Mouse (Mus musculus): ENCODE measurements around the gene Slc25a25. TPM values are rescaled to one million over a fixed set of nuclear protein-coding genes. Genes with fewer than 3 reads are reported as not detected.
A peak's percentile ranks its signal among the peaks of the same experiment; 100 is the strongest.

Slc25a25 gene
- polyA plus RNA-seq, 1 experiment from 2014 or later: 17.8 TPM

DNA sequence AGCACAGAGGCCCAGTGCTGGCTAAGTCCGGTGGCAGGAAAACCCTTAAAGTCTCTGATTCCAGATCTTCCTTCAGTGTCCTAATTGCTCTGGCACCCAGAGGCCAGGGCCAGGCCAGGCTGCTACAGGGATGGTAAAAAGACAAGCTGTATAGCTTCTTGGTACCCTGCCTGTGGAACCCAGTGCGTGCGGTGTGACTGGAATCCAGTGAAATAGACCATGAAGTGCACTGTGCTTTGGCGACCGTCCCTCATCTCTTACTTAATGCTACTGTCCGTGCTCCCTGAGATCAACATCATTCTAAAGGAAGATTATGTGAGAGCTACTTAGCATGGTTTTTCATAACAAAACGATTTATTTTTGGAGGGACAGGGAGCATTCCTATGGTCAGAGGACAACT, 39.8 kb downstream of the Slc25a25 start:
- no peaks in the 10 kb centered on the region for H3K4me1 ChIP-seq (replicated peaks; ENCODE audit: control insufficient read depth, insufficient read depth, low read length)
- no peak overlapping the region for H3K27ac ChIP-seq (ENCODE audit: low read depth)
- no peak overlapping the region for H3K4me2 ChIP-seq (ENCODE audit: low read length)
- H3K4me3 ChIP-seq (ENCODE audit: low read depth, low read length): no peak overlapping the region
- no peak overlapping the region for H3K9ac ChIP-seq (ENCODE audit: low read length)
- H3K27me3 ChIP-seq (replicated peaks; ENCODE audit: control insufficient read depth, insufficient read depth, low read length): no peaks in the 10 kb centered on the region
- WGBS: 81% methylated on average over 7 of the region's 7 CpGs
- ATAC-seq (replicated peaks; ENCODE audit: low FRiP score, low TSS enrichment, low read depth) (no peak), DNase-seq (ENCODE audit: low spot score) (no peak)
- H3K9me3 ChIP-seq (ENCODE audit: control insufficient read depth, low read length): no peaks in the 10 kb centered on the region
- H3K36me3 ChIP-seq (ENCODE audit: control insufficient read depth, insufficient read depth, low read length): peaks cover 16% of the 10 kb centered on the region

DNA sequence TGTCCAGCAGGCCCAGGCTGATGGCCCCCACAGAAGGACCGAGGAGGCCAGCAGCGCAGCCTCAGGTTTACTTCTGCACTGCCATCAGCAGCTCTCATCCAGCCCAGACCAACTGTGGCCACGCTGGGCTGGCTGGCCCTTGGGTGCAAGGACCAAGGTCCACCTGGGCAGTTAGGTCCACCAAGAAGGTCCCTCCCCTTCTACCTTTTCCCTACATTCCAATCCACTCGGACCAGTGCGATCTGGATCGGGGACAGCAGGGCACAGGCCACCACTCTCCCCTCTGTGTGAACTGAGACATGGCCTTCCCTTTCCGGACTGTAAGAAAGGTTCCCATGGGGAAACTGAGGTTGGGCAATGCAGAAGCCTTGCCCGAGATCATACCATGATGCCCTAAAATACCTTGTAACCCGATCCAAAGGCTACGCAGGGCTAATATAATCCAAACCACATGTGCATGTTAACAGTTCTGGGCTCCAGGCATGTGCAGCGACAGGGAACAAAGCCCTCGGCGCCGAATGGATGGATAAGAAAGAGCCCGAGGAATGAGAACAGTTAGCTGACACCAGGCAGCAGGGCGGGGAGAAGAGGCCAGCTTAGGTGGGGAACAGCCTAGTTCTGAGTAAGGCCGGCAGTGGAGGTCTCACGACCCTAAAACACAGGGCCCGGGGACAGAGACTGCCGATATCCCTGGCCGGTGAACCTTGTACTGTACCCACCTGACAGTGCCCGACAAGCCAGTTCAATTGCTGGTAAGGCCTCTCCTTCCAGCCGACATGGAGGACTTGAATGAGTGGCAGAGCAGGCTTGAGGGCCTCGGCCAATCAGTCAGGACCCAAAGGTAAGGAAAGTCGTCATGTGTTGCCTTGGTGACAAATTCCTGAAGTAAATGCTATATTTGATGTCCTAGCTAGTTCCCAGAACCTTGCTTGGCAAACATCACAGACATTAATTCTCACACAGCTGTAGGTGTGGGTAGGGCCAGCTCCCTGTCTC, 42.5 kb downstream of the Slc25a25 start:
- Histone ChIP-seq H3K27me3 (replicated peaks; ENCODE audit: control insufficient read depth, insufficient read depth, low read length) (no peaks in the 10 kb centered on the region), H3K4me1 (replicated peaks; ENCODE audit: control insufficient read depth, insufficient read depth, low read length) (no peaks in the 10 kb centered on the region), H3K4me3 (ENCODE audit: low read depth, low read length) (no peak overlapping the region), H3K9me3 (ENCODE audit: control insufficient read depth, low read length) (no peaks in the 10 kb centered on the region), H3K27ac (ENCODE audit: low read depth) (no peak overlapping the region), H3K4me2 (ENCODE audit: low read length) (no peak overlapping the region), H3K9ac (ENCODE audit: low read length) (no peak overlapping the region), H3K36me3 (ENCODE audit: control insufficient read depth, insufficient read depth, low read length) (no peaks in the 10 kb centered on the region)
- ATAC-seq (replicated peaks; ENCODE audit: low FRiP score, low TSS enrichment, low read depth): no peak
- 66% methylated on average over 25 of the region's 25 CpGs for WGBS
- DNase-seq (ENCODE audit: low spot score): no peak

DNA sequence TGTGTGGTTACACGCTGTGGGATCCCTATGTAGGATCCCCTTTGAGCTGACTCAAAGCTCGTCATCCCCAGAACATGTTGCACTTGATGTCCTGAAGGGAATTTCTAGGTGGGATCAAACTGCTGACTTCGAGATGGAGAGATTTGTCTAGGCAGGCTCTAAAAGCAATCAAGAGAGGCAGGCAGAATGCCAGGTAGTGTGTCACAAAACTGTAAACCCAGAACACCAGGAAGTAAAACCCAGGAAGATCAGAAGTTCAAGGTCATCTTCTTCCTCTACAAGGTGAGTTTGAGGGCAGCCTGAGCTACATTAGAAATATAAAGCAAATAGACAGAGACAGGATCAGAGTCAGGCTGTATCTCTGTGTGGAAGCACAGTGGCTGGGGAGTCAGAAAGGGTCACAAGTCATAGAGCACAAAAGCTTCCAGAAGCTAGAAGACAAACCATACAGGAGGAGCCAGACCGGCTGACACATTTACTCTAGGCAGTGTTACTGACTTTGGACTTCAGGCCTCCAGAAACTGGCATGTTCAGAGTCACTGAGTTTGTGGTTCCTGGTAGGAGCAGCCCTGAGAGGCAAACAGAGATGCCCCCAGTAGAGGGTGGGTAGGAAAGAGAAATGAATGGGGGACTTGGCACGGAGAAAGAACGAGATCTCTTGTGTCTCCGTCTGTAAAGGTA, 44.0 kb downstream of the Slc25a25 start:
- H3K9me3 ChIP-seq (ENCODE audit: control insufficient read depth, low read length): no peaks in the 10 kb centered on the region
- no peak overlapping the region for H3K4me2 ChIP-seq (ENCODE audit: low read length)
- H3K27me3 ChIP-seq (replicated peaks; ENCODE audit: control insufficient read depth, insufficient read depth, low read length): no peaks in the 10 kb centered on the region
- H3K36me3 ChIP-seq (ENCODE audit: control insufficient read depth, insufficient read depth, low read length): peaks cover 9% of the 10 kb centered on the region; the same call in 1 of the 2 replicates
- H3K4me3 ChIP-seq (ENCODE audit: low read depth, low read length): no peak overlapping the region
- H3K4me1 ChIP-seq (replicated peaks; ENCODE audit: control insufficient read depth, insufficient read depth, low read length): no peaks in the 10 kb centered on the region
- DNase-seq (ENCODE audit: low spot score) (no peak), ATAC-seq (replicated peaks; ENCODE audit: low FRiP score, low TSS enrichment, low read depth) (no peak)
- H3K9ac ChIP-seq (ENCODE audit: low read length): no peak overlapping the region
- no peak overlapping the region for H3K27ac ChIP-seq (ENCODE audit: low read depth)
- 82% methylated on average over 7 of the region's 7 CpGs for WGBS

DNA sequence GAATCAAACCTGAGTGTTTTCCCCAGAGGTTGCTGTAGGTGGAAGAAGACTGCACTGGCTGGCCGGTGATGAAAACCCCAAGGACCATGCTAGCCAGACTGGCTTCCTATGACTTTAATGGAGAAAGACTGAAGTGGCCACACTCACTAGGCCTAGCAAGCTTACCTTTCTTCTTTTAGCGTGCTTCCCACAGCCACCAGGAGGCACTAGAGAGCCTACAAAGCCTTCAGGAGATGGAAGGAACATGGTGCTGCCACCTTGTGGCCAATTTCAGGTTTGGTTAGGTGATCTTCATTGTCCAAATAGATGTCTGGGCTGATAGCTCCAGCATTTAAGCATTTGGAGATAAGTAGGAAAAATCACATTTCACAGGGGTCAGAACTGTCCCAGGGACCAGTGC, 46.6 kb downstream of the Slc25a25 start:
- peak; percentile 24; the same call in 1 of the 2 replicates for ATAC-seq (replicated peaks; ENCODE audit: low FRiP score, low TSS enrichment, low read depth)
- 25% methylated on average over 2 of the region's 2 CpGs for WGBS

DNA sequence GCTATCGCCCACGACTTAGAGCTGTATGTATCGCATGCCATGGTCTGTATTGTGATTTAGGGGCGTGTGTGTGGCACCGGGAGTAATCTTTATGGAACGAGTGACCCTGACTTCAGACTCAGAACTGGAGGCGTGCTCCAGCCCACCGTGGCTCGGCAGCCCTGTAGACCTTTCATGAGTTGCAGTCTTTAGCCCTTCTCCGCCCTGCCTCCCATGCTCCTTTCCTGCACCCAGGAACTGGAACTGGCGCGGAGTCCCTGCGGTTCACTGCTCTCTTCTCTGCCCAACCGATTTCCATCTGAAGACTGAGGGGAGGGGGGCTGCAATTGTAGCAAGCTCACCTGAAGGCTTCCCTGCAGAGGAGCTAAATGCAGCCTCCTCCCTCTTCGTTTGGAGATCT, 54.5 kb downstream of the Slc25a25 start:
- H3K36me3 ChIP-seq (ENCODE audit: control insufficient read depth, insufficient read depth, low read length): peaks cover 12% of the 10 kb centered on the region; the same call in 1 of the 2 replicates
- H3K4me2 ChIP-seq (ENCODE audit: low read length): peak overlapping the region; percentile 85
- H3K4me1 ChIP-seq (replicated peaks; ENCODE audit: control insufficient read depth, insufficient read depth, low read length): peaks cover 9% of the 10 kb centered on the region
- ATAC-seq (replicated peaks; ENCODE audit: low FRiP score, low TSS enrichment, low read depth) (0 out of 2 replicates have a peak, but pooled peaks have one; percentile 6), DNase-seq (ENCODE audit: low spot score) (no peak)
- H3K27me3 ChIP-seq (replicated peaks; ENCODE audit: control insufficient read depth, insufficient read depth, low read length): no peaks in the 10 kb centered on the region
- WGBS: 2% methylated on average over 15 of the region's 15 CpGs
- peak overlapping the region; percentile 97 for H3K4me3 ChIP-seq (ENCODE audit: low read depth, low read length)
- peak overlapping the region; percentile 72 for H3K9ac ChIP-seq (ENCODE audit: low read length)
- 0 out of 2 replicates have a peak overlapping the region, but pooled peaks have one; percentile 33 for H3K27ac ChIP-seq (ENCODE audit: low read depth)
- no peaks in the 10 kb centered on the region for H3K9me3 ChIP-seq (ENCODE audit: control insufficient read depth, low read length)

More for the DNA sequence above, 46.6 kb downstream of the Slc25a25 start:
- no peak overlapping the region for H3K9ac ChIP-seq (ENCODE audit: low read length)
- peaks cover 26% of the 10 kb centered on the region for H3K36me3 ChIP-seq (ENCODE audit: control insufficient read depth, insufficient read depth, low read length)
- no peak overlapping the region for H3K4me3 ChIP-seq (ENCODE audit: low read depth, low read length)
- H3K9me3 ChIP-seq (ENCODE audit: control insufficient read depth, low read length): no peaks in the 10 kb centered on the region
- H3K4me2 ChIP-seq (ENCODE audit: low read length): no peak overlapping the region
- H3K4me1 ChIP-seq (replicated peaks; ENCODE audit: control insufficient read depth, insufficient read depth, low read length): no peaks in the 10 kb centered on the region
- H3K27me3 ChIP-seq (replicated peaks; ENCODE audit: control insufficient read depth, insufficient read depth, low read length): no peaks in the 10 kb centered on the region
- H3K27ac ChIP-seq (ENCODE audit: low read depth): no peak overlapping the region
- peak; percentile 98 for DNase-seq (ENCODE audit: low spot score)

DNA sequence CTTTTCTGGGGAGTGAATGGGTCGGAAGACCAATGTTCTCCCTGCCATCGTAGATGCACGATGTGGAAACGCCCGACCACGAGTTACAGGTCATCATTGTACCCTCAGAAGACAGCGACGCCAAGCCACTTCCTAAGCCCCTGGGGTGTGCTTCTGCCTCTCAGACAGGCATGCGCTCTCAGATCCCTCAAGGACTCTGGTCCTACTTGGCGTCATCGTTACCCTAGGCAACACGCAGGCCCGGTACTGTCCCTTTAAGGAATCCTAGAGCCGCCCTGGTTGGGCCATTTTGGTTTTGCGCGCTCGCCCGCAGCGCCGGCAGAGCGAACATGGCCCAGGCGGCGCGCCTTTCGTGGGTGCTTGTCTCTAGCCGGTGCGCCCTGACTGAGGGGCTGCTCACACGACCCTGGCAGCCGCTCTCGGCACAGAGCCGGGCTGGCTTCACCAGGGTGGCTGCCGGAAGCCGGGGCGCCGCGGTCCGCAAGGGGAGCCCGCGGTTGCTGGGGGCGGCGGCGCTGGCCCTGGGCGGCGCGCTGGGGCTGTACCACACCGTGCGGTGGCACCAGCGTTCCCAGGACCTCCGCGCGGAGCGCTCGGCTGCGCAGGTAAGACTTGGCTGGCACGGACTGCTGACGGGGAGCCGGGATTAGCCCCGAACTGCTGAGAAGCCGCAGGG, 55.2 kb downstream of the Slc25a25 start:
- Histone ChIP-seq H3K27ac (ENCODE audit: low read depth) (peak overlapping the region; percentile 95), H3K4me3 (ENCODE audit: low read depth, low read length) (peak overlapping the region; percentile 97), H3K9me3 (ENCODE audit: control insufficient read depth, low read length) (no peaks in the 10 kb centered on the region), H3K4me2 (ENCODE audit: low read length) (peak overlapping the region; percentile 85), H3K4me1 (replicated peaks; ENCODE audit: control insufficient read depth, insufficient read depth, low read length) (peaks cover 9% of the 10 kb centered on the region), H3K36me3 (ENCODE audit: control insufficient read depth, insufficient read depth, low read length) (peaks cover 10% of the 10 kb centered on the region; the same call in 1 of the 2 replicates), H3K27me3 (replicated peaks; ENCODE audit: control insufficient read depth, insufficient read depth, low read length) (no peaks in the 10 kb centered on the region), H3K9ac (ENCODE audit: low read length) (peak overlapping the region; percentile 72)
- ATAC-seq (replicated peaks; ENCODE audit: low FRiP score, low TSS enrichment, low read depth) (peak; percentile 94), DNase-seq (ENCODE audit: low spot score) (no peak)
- under 1% methylated on average over 51 of the region's 59 CpGs for WGBS

DNA sequence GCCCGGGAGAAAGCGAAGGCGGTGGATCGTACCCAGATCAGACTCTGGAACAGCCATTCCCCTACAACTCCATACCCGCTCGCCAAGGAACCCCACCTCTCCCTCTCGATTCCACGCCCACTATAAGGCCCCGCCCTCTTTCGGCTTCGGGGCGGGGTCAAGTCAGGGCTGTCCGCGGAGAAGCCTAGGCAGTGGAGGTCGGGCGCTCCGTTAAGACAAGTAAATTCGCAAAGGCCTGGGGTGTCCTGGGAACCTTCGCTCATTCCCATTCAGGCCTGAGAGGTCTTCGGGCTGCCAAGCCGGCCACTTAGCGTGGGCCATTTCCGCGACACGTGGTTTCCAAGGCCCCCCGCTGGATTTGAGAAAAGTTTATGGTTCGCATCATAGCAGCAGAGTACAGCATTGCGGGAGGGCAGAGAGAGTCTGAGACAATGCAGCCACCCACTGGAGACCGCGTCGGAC, 55.7 kb downstream of the Slc25a25 start, which contains the start of gene Ptges2:
Ptges2 (plus strand) TSS at position 413 of the 462 bp plus-strand sequence.
- H3K4me1 ChIP-seq (replicated peaks; ENCODE audit: control insufficient read depth, insufficient read depth, low read length): peaks cover 9% of the 10 kb centered on the region
- no peaks in the 10 kb centered on the region for H3K27me3 ChIP-seq (replicated peaks; ENCODE audit: control insufficient read depth, insufficient read depth, low read length)
- peak; percentile 99 for DNase-seq (ENCODE audit: low spot score)
- peak within 1 kb of the TSS; percentile 95 for H3K27ac ChIP-seq (ENCODE audit: low read depth)
- 1% methylated on average over 29 of the region's 31 CpGs for WGBS
- no peaks in the 10 kb centered on the region for H3K9me3 ChIP-seq (ENCODE audit: control insufficient read depth, low read length)
- H3K9ac ChIP-seq (ENCODE audit: low read length): peak within 1 kb of the TSS; percentile 72
- ATAC-seq (replicated peaks; ENCODE audit: low FRiP score, low TSS enrichment, low read depth): peak; percentile 90
- H3K4me2 ChIP-seq (ENCODE audit: low read length): peak within 1 kb of the TSS; percentile 85
- H3K4me3 ChIP-seq (ENCODE audit: low read depth, low read length): peak within 1 kb of the TSS; percentile 97
- peaks cover 5% of the 10 kb centered on the region; the same call in 1 of the 2 replicates for H3K36me3 ChIP-seq (ENCODE audit: control insufficient read depth, insufficient read depth, low read length)

DNA sequence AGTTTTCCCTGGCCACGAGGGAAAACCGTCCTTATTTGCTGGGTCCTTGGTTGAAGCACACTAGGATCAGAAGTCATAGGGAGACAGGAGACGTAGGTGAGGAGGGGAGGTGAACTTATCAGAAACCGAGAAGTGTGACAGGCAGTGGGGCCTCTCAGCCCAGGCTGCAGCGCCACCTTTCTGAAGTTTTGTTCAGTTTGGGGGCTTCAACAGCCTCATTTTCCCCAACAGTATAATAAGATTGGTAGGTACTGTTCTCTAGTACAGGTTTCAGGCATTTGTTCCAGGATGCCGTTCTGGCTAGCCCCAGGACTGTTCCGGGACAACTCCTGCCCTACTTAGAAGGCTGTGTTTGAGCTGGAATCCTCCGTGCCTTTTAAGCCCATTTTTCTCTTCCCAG, 56.3 kb downstream of the Slc25a25 start:
- Histone ChIP-seq H3K36me3 (ENCODE audit: control insufficient read depth, insufficient read depth, low read length) (peaks cover under 1% of the 10 kb centered on the region; the same call in 1 of the 2 replicates), H3K27me3 (replicated peaks; ENCODE audit: control insufficient read depth, insufficient read depth, low read length) (no peaks in the 10 kb centered on the region), H3K9ac (ENCODE audit: low read length) (peak overlapping the region; percentile 72), H3K27ac (ENCODE audit: low read depth) (peak overlapping the region; percentile 95), H3K4me3 (ENCODE audit: low read depth, low read length) (peak overlapping the region; percentile 97), H3K9me3 (ENCODE audit: control insufficient read depth, low read length) (no peaks in the 10 kb centered on the region), H3K4me2 (ENCODE audit: low read length) (peak overlapping the region; percentile 85), H3K4me1 (replicated peaks; ENCODE audit: control insufficient read depth, insufficient read depth, low read length) (peaks cover 9% of the 10 kb centered on the region)
- DNase-seq (ENCODE audit: low spot score): peak; percentile 67
- no peak for ATAC-seq (replicated peaks; ENCODE audit: low FRiP score, low TSS enrichment, low read depth)
- WGBS: 3% methylated on average over 8 of the region's 8 CpGs
